19 mouse cellular contexts compared by ENCODE assay signal in the genomic region with DNA sequence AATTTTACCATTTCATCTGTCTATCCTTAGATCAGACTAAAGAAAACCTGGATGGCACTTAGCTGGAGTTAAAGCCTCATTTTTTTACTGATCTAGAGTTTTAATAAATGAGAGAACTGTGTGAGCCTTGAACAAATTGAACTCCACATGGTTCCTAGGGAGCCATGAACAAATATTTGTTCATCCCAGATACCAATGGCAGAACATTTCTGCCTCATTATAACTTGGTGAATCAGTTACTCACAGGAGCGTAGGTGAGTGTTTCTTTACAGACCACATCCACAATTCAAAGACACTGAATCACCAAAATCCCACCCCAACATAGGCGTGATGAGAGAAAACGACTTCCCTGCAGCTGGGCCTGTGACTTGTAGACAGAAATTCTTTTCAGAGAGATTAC.
"Had no signal": no experiment of that assay in that cellular context is flagged by ENCODE, and none has a peak within 500 bp of the region (broad histone marks: within the 10 kb centered on the region; RNA-seq: fewer than 3 reads in every experiment).

No protein-coding gene starts in this region.

- DNase-seq: liver, embryonic 13.5 days; liver, postnatal 0 days; lung, postnatal 14 days; lung, postnatal 36 days; right cerebral cortex, postnatal 14 days; spleen, adult 18-20 months; thymus, adult 18-20 months; thymus, postnatal 14 days; thymus, postnatal 36 days had no signal

- H3K9me3 ChIP-seq: liver, embryonic 13.5 days; liver, embryonic 15.5 days; lung, embryonic 15.5 days; megakaryocyte, embryonic 14.5 days; midbrain, embryonic 13.5 days; midbrain, embryonic 15.5 days; neural tube, embryonic 12.5 days had no signal

- H3K4me3 ChIP-seq: liver, embryonic 13.5 days; liver, embryonic 15.5 days; lung, embryonic 15.5 days; megakaryocyte, embryonic 14.5 days; midbrain, embryonic 13.5 days; midbrain, embryonic 15.5 days; neural tube, embryonic 12.5 days had no signal

- H3K27ac ChIP-seq: liver, embryonic 13.5 days; liver, embryonic 15.5 days; lung, embryonic 15.5 days; macrophage; midbrain, embryonic 13.5 days; midbrain, embryonic 15.5 days; neural tube, embryonic 12.5 days had no signal

- ATAC-seq: liver, postnatal 0 days; lung, postnatal 0 days; midbrain, embryonic 13.5 days; midbrain, embryonic 15.5 days had no signal

- H3K36me3 ChIP-seq: liver, embryonic 13.5 days; liver, embryonic 15.5 days; lung, embryonic 15.5 days; midbrain, embryonic 13.5 days; midbrain, embryonic 15.5 days; neural tube, embryonic 12.5 days had no signal

- H3K4me1 ChIP-seq: liver, embryonic 13.5 days; liver, embryonic 15.5 days; lung, embryonic 15.5 days; megakaryocyte, embryonic 14.5 days; midbrain, embryonic 13.5 days; midbrain, embryonic 15.5 days; neural tube, embryonic 12.5 days had no signal

- H3K9ac ChIP-seq: liver, embryonic 13.5 days; liver, embryonic 15.5 days; liver, postnatal 0 days; lung, embryonic 15.5 days; midbrain, embryonic 13.5 days; midbrain, embryonic 15.5 days; neural tube, embryonic 12.5 days had no signal

- H3K27me3 ChIP-seq: liver, embryonic 13.5 days; liver, embryonic 15.5 days; lung, embryonic 15.5 days; megakaryocyte, embryonic 14.5 days; midbrain, embryonic 13.5 days; midbrain, embryonic 15.5 days; neural tube, embryonic 12.5 days had no signal

- H3K4me2 ChIP-seq: liver, embryonic 11.5 days; liver, embryonic 13.5 days; liver, embryonic 15.5 days; lung, embryonic 15.5 days; midbrain, embryonic 11.5 days; midbrain, embryonic 13.5 days; midbrain, embryonic 15.5 days; neural tube, embryonic 12.5 days had no signal
